Mouse (Mus musculus) liver, embryonic 11.5 days (tissue): ENCODE results near the gene Pnkd. TPM values are rescaled to one million over a fixed set of nuclear protein-coding genes. Genes with fewer than 3 reads are reported as not detected.
"Not testable (repeated sequence)": the region's sequence is repeated elsewhere in the genome, so short reads cannot be mapped to it uniquely, and the experiment has no call there.

ENCODE experiments used
- ATAC-seq: fragments of 200-750 bp; cut with Nextera tagmentation; replicated peaks from 2 replicates; pipeline ENCODE4 v1.8.0; 2017; ENCODE audit warnings: moderate number of reproducible peaks, mild to moderate bottlenecking, moderate TSS enrichment, moderate library complexity; ENCODE audit not compliant: low FRiP score
- DNase-seq: peaks from one replicate; pipeline ENCODE4 v3.0.0-alpha.2; 2017; ENCODE audit warnings: low spot score
- H3K27ac ChIP-seq: fragments of 300-500 bp; sonication (generic); 2 replicates; pipeline ENCODE4 v1.5.1; 2014; ENCODE audit warnings: mild to moderate bottlenecking, low read depth, low read length, control low read depth
- H3K27me3 ChIP-seq: fragments of 300-500 bp; sonication (generic); replicated peaks from 2 replicates; pipeline ENCODE4 v1.6.1; 2014; ENCODE audit warnings: low read length, mixed read lengths; ENCODE audit not compliant: control insufficient read depth, insufficient read depth
- H3K36me3 ChIP-seq: fragments of 300-500 bp; sonication (generic); 2 replicates; pipeline ENCODE4 v1.6.1; 2014; ENCODE audit warnings: mild to moderate bottlenecking, low read length, moderate library complexity, mixed read lengths; ENCODE audit not compliant: control insufficient read depth, insufficient read depth
- H3K4me1 ChIP-seq: fragments of 300-500 bp; sonication (generic); replicated peaks from 2 replicates; pipeline ENCODE4 v1.6.1; 2014; ENCODE audit warnings: low read length, mixed read lengths; ENCODE audit not compliant: control insufficient read depth, insufficient read depth
- H3K4me2 ChIP-seq: fragments of 300-500 bp; sonication (generic); 2 replicates; pipeline ENCODE4 v1.6.1; 2014; ENCODE audit warnings: mild to moderate bottlenecking, control low read depth, moderate library complexity
- H3K4me3 ChIP-seq: fragments of 300-500 bp; sonication (generic); 2 replicates; pipeline ENCODE4 v1.5.1; 2014; ENCODE audit warnings: low read depth, low read length, control low read depth
- H3K9ac ChIP-seq: fragments of 300-500 bp; sonication (generic); 2 replicates; pipeline ENCODE4 v1.6.1; 2014; ENCODE audit warnings: low read depth, low read length, control low read depth
- H3K9me3 ChIP-seq: fragments of 300-500 bp; sonication (generic); 2 replicates; pipeline ENCODE4 v1.6.1; 2016; ENCODE audit warnings: low read length, inconsistent platforms, mixed read lengths; ENCODE audit not compliant: control insufficient read depth
- WGBS: fragments of 180-500 bp; shearing (Covaris S2); extraction: QIAGEN DNeasy Blood & Tissue Kit; methylation state at CpG from one replicate; pipeline ENCODE4 v1.1.7; 2014; 5-methylcytosine and 5-hydroxymethylcytosine counted together
- polyA plus RNA-seq: library from polyadenylated mRNA; unstranded; fragments of >200 nt; fragmentation: Nextera tagmentation; extraction: Ambion mirVana; gene quantifications from 2 replicates; pipeline ENCODE4 v1.2.1, GENCODE M21; 2014

The Pnkd gene
- polyA plus RNA-seq, 1 experiment from 2014 or later, result 84.3 TPM

DNA sequence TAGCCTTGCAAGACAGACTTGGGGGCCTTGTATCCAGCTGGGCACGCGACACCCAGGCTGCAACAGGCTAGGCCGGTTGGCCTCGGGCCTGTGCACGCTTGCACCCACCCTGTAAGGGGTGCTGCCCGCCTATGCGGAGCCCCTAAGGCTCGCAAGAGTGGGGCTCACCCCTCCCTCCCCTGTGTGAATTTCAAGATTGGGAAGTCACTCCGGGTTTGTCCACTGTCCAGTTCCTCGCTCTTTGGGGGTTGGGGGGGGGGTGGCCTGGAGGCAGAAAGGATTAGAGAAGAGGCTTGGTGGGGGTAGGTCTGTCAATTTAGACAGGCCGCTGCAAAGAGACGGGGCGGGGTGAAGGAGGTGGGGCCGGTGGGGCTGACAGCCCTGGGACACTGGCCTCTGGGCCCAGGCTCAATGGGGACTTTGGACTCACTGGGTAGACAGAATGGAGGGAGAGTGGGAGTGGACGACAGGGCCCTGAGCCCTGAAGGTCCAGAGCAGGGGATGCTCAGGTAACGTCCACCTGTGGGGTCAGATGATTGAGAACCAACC, 107.8 kb downstream of the Pnkd start:
- Histone ChIP-seq H3K36me3 (peaks cover 14% of the 10 kb centered on the region; the same call in 1 of the 2 replicates), H3K9me3 (no peaks in the 10 kb centered on the region), H3K27me3 (no peaks in the 10 kb centered on the region), H3K4me2 (peak overlapping the region; percentile 100), H3K4me1 (peaks cover 39% of the 10 kb centered on the region), H3K27ac (peak overlapping the region; percentile 99), H3K9ac (peak overlapping the region; percentile 89), H3K4me3 (peak overlapping the region; percentile 75)
- peak; percentile 64 for DNase-seq
- WGBS, result 4% methylated on average over 16 of the region's 16 CpGs
- peak; percentile 6; the same call in 1 of the 2 replicates for ATAC-seq

DNA sequence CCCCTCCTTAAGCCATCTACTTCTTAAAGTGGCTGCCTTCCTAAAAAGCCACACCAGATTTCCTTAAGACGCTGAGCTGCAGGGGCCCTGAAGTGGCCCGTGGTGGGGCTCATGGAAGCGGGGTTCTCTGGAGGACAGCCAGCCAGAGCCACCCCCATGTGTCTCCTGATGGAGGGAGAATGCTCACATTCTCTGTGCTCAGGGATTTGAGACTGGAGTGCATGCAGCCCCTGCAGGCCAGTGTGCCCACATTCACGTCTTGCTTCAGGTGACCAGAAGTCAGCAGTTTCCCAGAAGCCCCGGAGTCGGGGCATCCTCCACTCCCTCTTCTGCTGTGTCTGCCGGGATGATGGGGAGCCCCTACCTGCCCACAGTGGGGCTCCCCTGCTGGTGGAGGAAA, 108.3 kb downstream of the Pnkd start:
- Histone ChIP-seq H3K4me3 (peak overlapping the region; percentile 75), H3K27me3 (no peaks in the 10 kb centered on the region), H3K9ac (peak overlapping the region; percentile 89), H3K27ac (peak overlapping the region; percentile 99), H3K9me3 (no peaks in the 10 kb centered on the region), H3K4me2 (peak overlapping the region; percentile 100), H3K36me3 (peaks cover 14% of the 10 kb centered on the region; the same call in 1 of the 2 replicates), H3K4me1 (peaks cover 39% of the 10 kb centered on the region)
- DNase-seq (no peak), ATAC-seq (no peak)
- WGBS, result 53% methylated on average over 7 of the region's 7 CpGs

DNA sequence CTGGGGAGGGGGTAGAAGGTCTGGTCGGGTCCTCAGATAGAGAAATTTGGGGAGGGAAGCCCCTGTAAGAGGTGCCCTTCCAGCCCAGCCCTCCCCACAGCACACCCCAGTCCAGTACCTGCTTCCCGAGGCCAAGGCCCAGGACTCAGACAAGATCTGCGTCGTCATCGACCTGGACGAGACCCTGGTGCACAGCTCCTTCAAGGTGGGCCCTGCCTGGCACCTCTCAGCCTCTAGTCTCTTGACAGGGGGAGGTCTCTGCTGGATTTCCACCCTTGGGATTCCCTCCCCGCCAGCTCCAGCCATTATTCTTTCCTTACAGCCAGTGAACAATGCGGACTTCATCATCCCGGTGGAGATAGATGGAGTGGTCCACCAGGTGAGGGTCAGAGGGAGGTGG, 109.0 kb downstream of the Pnkd start:
- H3K27ac ChIP-seq, result no peak overlapping the region
- peaks cover 40% of the 10 kb centered on the region for H3K4me1 ChIP-seq
- H3K36me3 ChIP-seq, result peaks cover 14% of the 10 kb centered on the region; the same call in 1 of the 2 replicates
- no peaks in the 10 kb centered on the region for H3K27me3 ChIP-seq
- peak overlapping the region; percentile 75; the same call in 1 of the 2 replicates for H3K4me3 ChIP-seq
- H3K9ac ChIP-seq, result 0 out of 2 replicates have a peak overlapping the region, but pooled peaks have one; percentile 16
- 87% methylated on average over 9 of the region's 9 CpGs for WGBS
- no peaks in the 10 kb centered on the region for H3K9me3 ChIP-seq
- DNase-seq (no peak), ATAC-seq (no peak)
- H3K4me2 ChIP-seq, result peak overlapping the region; percentile 100

DNA sequence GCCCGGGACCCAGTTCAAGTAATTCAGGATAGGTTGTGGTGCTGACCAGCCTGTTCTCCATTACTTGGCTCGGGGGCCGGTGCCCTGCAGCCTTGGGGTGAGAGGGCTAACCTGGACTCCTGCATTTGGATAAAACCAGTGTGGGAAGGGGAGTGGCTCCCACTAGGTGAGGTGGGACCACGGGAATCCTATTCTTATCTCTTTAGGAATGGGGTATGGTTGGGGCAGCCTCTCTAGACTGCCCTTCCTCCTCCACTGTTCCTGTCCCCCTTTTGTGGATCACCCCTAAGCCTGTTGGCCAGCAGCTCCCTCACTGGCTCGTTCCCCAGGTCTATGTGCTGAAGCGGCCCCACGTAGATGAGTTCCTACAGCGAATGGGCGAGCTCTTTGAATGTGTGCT, 109.6 kb downstream of the Pnkd start:
- H3K4me1 ChIP-seq, result peaks cover 37% of the 10 kb centered on the region
- no peak overlapping the region for H3K4me3 ChIP-seq
- H3K27ac ChIP-seq, result peak overlapping the region; percentile 38
- ATAC-seq (no peak), DNase-seq (no peak)
- H3K27me3 ChIP-seq, result no peaks in the 10 kb centered on the region
- peaks cover 14% of the 10 kb centered on the region; the same call in 1 of the 2 replicates for H3K36me3 ChIP-seq
- H3K4me2 ChIP-seq, result no peak overlapping the region
- no peak overlapping the region for H3K9ac ChIP-seq
- WGBS, result 87% methylated on average over 9 of the region's 9 CpGs
- no peaks in the 10 kb centered on the region for H3K9me3 ChIP-seq

DNA sequence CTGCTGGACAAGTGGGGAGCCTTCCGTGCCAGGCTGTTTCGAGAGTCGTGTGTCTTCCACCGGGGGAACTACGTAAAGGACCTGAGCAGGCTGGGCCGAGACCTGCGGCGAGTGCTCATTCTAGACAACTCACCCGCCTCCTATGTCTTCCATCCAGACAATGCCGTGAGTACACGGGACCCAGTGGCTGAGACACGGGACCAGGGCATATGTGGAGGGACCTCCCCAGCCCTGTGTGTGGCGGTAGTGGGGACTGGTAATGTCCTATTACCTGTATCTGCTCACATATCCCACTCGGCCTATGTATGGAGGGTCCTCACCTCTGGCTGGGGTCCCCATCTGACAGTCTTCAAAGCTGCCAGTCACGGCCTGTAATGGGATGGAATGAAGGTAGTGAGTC, 110.1 kb downstream of the Pnkd start:
- ATAC-seq, result no peak
- Histone ChIP-seq H3K36me3 (peaks cover 14% of the 10 kb centered on the region; the same call in 1 of the 2 replicates), H3K27ac (peak overlapping the region; percentile 38), H3K9me3 (no peaks in the 10 kb centered on the region), H3K4me1 (peaks cover 32% of the 10 kb centered on the region), H3K27me3 (no peaks in the 10 kb centered on the region), H3K4me2 (no peak overlapping the region), H3K4me3 (no peak overlapping the region), H3K9ac (0 out of 2 replicates have a peak overlapping the region, but pooled peaks have one; percentile 9)
- 90% methylated on average over 15 of the region's 15 CpGs for WGBS
- no peak for DNase-seq

DNA sequence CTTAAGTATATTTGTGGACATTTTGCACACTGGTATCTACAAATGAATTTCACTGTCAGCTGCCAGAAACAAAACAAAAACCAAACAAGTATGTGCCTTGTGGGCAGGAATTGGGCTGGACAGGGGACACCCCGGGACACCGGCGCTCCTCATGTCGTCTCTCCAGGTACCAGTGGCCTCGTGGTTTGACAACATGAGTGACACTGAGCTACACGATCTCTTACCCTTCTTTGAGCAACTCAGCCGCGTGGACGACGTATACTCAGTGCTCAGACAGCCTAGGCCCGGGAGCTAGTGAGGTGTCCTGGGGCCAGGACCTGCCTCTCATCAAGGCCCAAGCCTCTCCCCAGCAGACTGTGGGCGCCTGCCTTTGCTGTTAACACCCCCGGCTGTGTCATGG, 110.6 kb downstream of the Pnkd start:
- no peak for ATAC-seq
- 88% methylated on average over 12 of the region's 13 CpGs for WGBS
- peak overlapping the region; percentile 38; the same call in 1 of the 2 replicates for H3K27ac ChIP-seq

DNA sequence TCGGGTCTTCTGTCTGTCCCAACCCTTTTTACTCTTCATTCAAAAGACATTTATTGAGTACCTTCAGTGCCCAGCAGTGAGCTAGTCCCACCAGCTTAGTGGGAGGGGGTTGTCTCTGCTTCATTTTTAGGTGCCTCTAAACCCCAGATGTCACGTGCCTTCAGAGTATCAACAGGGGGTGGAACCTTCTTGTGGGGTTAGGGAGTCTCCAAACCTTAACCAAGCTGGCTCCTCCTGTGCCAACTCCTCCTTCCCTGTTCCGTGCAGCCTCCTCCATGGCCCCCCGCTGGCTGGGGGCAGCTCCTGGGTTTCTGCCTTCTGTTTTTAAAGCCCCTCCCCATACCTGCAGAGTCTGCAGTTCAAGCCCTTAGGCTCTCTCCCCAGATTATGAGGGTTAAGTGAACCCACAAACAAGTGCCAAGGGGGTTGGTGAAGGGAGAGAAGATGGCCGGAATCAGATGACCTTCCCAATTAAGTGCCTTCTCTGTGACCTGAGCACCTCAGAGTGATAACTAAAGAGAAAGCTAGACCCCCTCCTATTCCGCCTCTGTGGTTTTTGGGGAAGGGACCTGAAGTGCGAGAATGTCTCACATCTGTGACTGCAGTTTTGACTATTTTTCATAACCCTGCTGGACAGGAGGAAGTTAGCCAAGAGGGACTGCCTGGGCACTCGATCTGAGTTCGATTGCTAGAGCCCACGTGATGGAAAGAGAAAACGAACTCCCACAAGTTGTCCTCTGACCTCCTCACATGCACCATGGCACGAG, 111.9 kb downstream of the Pnkd start:
- Histone ChIP-seq H3K9ac (peak overlapping the region; percentile 51), H3K4me3 (peak overlapping the region; percentile 53), H3K4me1 (peaks cover 24% of the 10 kb centered on the region), H3K27ac (peak overlapping the region; percentile 92), H3K4me2 (peak overlapping the region; percentile 86), H3K36me3 (peaks cover 14% of the 10 kb centered on the region; the same call in 1 of the 2 replicates)
- H3K9me3 ChIP-seq, DNase-seq, H3K27me3 ChIP-seq, ATAC-seq: not testable (repeated sequence)
- 6% methylated on average over 11 of the region's 12 CpGs for WGBS

More for the DNA sequence above, 110.6 kb downstream of the Pnkd start:
- no peak overlapping the region for H3K4me2 ChIP-seq
- H3K27me3 ChIP-seq, result no peaks in the 10 kb centered on the region
- no peak overlapping the region for H3K4me3 ChIP-seq
- H3K36me3 ChIP-seq, result peaks cover 14% of the 10 kb centered on the region; the same call in 1 of the 2 replicates
- peaks cover 27% of the 10 kb centered on the region for H3K4me1 ChIP-seq
- H3K9me3 ChIP-seq, result no peaks in the 10 kb centered on the region
- DNase-seq, result no peak
- 0 out of 2 replicates have a peak overlapping the region, but pooled peaks have one; percentile 9 for H3K9ac ChIP-seq

DNA sequence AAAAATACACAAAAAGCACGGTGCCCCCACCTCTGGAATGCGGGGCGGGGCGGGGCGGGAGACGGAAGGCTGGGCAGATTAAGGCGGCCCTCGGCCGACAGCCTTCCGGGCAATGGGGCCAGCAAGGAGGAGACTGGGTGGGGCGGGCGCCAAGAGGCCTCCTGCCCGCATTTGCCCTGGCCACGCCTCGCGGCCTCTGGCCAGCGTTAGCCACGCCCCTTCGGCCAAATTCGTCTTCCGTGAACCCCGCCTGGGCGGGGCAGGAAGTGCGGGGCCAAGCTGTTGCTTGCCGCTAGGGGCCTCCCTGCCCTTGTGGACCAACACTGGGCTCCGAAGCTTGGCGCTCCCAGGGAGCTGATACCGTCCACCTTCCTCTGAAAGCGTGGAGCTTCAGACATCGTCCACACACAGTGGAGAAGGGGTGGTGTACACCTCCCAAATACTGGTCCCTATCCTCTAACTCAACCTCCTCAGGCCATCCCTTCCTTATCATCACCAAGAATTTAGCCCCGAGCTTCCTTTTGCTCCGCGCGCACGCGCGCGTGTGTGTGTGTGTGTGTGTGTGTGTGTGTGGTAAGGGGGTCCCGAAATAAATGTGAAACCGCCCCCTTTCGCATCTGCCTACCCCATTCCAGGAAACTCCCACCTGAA, 112.7 kb downstream of the Pnkd start:
- peaks cover 26% of the 10 kb centered on the region for H3K4me1 ChIP-seq
- peak overlapping the region; percentile 53 for H3K4me3 ChIP-seq
- ATAC-seq (peak; percentile 89), DNase-seq (peak; percentile 98)
- H3K4me2 ChIP-seq, result peak overlapping the region; percentile 86
- no peaks in the 10 kb centered on the region for H3K27me3 ChIP-seq
- peak overlapping the region; percentile 92 for H3K27ac ChIP-seq
- peaks cover 14% of the 10 kb centered on the region; the same call in 1 of the 2 replicates for H3K36me3 ChIP-seq
- peak overlapping the region; percentile 61 for H3K9ac ChIP-seq
- WGBS, result under 1% methylated on average over 41 of the region's 41 CpGs
- no peaks in the 10 kb centered on the region for H3K9me3 ChIP-seq
